Mouse (Mus musculus) intestine, postnatal 0 days (tissue): ENCODE measurements around the gene Tmem165. TPM values are rescaled to one million over a fixed set of nuclear protein-coding genes. Genes with fewer than 3 reads are reported as not detected.

Experiments used
- ATAC-seq: fragments of 200-750 bp; cut with Nextera tagmentation; 2 replicates; pipeline ENCODE4 v1.8.0; 2017; ENCODE audit warnings: mild to moderate bottlenecking, moderate TSS enrichment, moderate library complexity
- H3K27ac ChIP-seq: fragments of 300-500 bp; sonication (generic); 2 replicates; pipeline ENCODE4 v1.5.1; 2014; ENCODE audit warnings: mild to moderate bottlenecking, low read depth, low read length, moderate library complexity
- H3K27me3 ChIP-seq: fragments of 300-500 bp; sonication (generic); replicated peaks from 2 replicates; pipeline ENCODE4 v1.6.1; 2014; ENCODE audit warnings: low read length, mixed read lengths; ENCODE audit not compliant: control insufficient read depth, insufficient read depth
- H3K36me3 ChIP-seq: fragments of 300-500 bp; sonication (generic); 2 replicates; pipeline ENCODE4 v1.6.1; 2014; ENCODE audit warnings: mild to moderate bottlenecking, moderate library complexity; ENCODE audit not compliant: control insufficient read depth, insufficient read depth
- H3K4me1 ChIP-seq: fragments of 300-500 bp; sonication (generic); replicated peaks from 2 replicates; pipeline ENCODE4 v1.6.1; 2014; ENCODE audit warnings: antibody characterized with exemption, low read length, mixed read lengths; ENCODE audit not compliant: control insufficient read depth, insufficient read depth
- H3K4me2 ChIP-seq: fragments of 300-500 bp; sonication (generic); replicated peaks from 2 replicates; pipeline ENCODE4 v1.6.1; 2014; ENCODE audit warnings: low read depth, mild to moderate bottlenecking, moderate library complexity
- H3K4me3 ChIP-seq: fragments of 300-500 bp; sonication (generic); 2 replicates; pipeline ENCODE4 v1.5.1; 2014; ENCODE audit warnings: low read depth, low read length
- H3K9ac ChIP-seq: fragments of 300-500 bp; sonication (generic); 2 replicates; pipeline ENCODE4 v1.6.1; 2014; ENCODE audit warnings: mild to moderate bottlenecking, low read depth, low read length
- H3K9me3 ChIP-seq: fragments of 300-500 bp; sonication (generic); 2 replicates; pipeline ENCODE4 v1.6.1; 2016; ENCODE audit warnings: mixed run types; ENCODE audit not compliant: control insufficient read depth
- CTCF ChIP-seq: sonication (generic); IDR thresholded peaks from 2 replicates; pipeline ENCODE4 v1.5.1; 2016; ENCODE audit warnings: low read depth, mild to moderate bottlenecking, control low read depth, antibody characterized with exemption, moderate library complexity
- WGBS: fragments of 180-500 bp; shearing (Covaris S2); extraction: QIAGEN DNeasy Blood & Tissue Kit; methylation state at CpG from one replicate; pipeline ENCODE4 v1.1.7; 2014; 5-methylcytosine and 5-hydroxymethylcytosine counted together
- polyA plus RNA-seq: library from polyadenylated mRNA; unstranded; fragments of >200 nt; fragmentation: Nextera tagmentation; extraction: Ambion mirVana; gene quantifications from 2 replicates; pipeline ENCODE4 v1.2.1, GENCODE M21; 2015

The Tmem165 gene
- polyA plus RNA-seq, 1 experiment from 2014 or later: 75.9 TPM

DNA sequence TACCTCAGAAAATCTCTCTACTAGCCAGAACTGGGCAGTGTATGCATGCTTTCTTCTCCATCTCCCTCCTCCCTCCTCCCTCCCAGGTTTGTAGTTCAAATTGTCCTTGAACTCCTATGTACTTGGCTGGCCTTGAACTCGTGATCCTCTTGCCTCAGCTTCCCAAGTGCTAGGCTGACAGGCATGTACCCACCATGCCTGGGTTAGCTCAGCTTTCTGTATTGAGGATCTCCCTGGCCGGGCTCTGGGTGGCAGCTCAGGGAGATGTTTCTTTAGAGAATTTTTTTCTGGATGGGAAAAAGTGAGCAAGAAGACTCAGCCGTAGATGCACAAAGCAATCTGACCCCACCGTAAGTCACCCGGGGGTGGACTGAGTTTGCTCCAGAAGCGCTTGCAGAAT lies 30.7 kb upstream of the Tmem165 start:
- WGBS: 89% methylated on average over 6 of the region's 6 CpGs
- no peak for TF ChIP-seq CTCF
- Histone ChIP-seq H3K27me3 (no peaks in the 10 kb centered on the region), H3K27ac (no peak overlapping the region), H3K36me3 (peaks cover 45% of the 10 kb centered on the region), H3K4me3 (no peak overlapping the region), H3K9me3 (no peaks in the 10 kb centered on the region), H3K9ac (no peak overlapping the region), H3K4me2 (no peak overlapping the region), H3K4me1 (no peaks in the 10 kb centered on the region)
- no peak for ATAC-seq

DNA sequence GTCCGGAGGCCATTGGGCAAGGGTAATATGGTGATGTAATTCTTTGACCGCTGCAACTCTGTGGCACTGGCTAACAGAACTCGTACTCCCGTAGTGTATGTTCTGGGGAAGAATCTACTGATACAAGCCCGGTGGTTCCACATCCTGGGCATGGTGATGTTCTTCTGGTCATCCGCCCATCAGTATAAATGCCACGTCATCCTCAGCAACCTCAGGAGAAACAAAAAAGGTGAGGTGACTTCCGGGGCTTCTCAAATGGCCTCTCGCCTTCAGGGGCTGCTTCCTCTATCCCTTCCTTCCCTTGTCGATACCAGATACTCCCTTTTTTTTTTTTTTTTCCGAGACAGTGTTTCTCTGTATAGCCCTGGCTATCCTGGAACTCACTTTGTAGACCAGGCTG lies 30.2 kb upstream of the Tmem165 start:
- Histone ChIP-seq H3K9me3 (no peaks in the 10 kb centered on the region), H3K27ac (no peak overlapping the region), H3K4me1 (no peaks in the 10 kb centered on the region), H3K36me3 (peaks cover 45% of the 10 kb centered on the region), H3K4me3 (no peak overlapping the region), H3K27me3 (no peaks in the 10 kb centered on the region), H3K4me2 (no peak overlapping the region), H3K9ac (no peak overlapping the region)
- ATAC-seq: no peak
- 90% methylated on average over 11 of the region's 11 CpGs for WGBS
- TF ChIP-seq CTCF: no peak

DNA sequence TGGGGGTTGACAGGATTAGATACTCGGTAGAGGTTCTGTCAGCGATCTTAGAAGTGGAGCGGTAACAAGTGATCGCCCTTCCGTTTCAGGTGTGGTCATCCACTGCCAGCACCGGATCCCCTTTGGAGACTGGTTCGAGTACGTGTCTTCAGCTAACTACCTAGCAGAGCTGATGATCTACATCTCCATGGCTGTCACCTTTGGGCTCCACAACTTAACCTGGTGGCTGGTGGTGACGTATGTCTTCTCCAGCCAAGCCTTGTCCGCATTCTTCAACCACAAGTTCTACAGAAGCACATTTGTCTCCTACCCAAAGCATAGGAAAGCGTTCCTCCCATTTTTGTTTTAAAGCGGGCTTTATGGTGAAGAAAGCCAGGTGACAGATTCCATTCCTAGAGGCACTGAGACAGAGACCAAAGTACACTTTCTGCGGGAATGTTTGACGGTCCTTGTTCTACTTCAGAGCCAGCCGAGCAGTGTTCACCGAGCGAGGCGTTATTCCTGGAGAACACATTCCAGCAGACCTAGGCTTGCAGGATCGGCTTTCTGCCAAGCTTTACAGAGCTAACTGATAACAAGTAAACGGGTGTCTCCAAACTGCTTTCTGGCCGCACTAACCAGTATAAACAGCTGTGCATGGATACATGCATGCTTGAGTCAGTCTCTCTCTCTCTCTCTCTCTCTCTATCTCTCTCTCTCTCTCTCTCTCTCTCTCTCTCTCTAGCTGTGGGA lies 29.1 kb upstream of the Tmem165 start:
- no peaks in the 10 kb centered on the region for H3K4me1 ChIP-seq
- no peak overlapping the region for H3K4me3 ChIP-seq
- H3K4me2 ChIP-seq: peak overlapping the region; percentile 28; the same call in 1 of the 2 replicates
- no peak overlapping the region for H3K27ac ChIP-seq
- TF ChIP-seq CTCF: no peak
- ATAC-seq: peak; percentile 66
- no peaks in the 10 kb centered on the region for H3K9me3 ChIP-seq
- WGBS: 59% methylated on average over 21 of the region's 21 CpGs
- H3K9ac ChIP-seq: no peak overlapping the region
- H3K27me3 ChIP-seq: no peaks in the 10 kb centered on the region
- H3K36me3 ChIP-seq: peaks cover 45% of the 10 kb centered on the region

DNA sequence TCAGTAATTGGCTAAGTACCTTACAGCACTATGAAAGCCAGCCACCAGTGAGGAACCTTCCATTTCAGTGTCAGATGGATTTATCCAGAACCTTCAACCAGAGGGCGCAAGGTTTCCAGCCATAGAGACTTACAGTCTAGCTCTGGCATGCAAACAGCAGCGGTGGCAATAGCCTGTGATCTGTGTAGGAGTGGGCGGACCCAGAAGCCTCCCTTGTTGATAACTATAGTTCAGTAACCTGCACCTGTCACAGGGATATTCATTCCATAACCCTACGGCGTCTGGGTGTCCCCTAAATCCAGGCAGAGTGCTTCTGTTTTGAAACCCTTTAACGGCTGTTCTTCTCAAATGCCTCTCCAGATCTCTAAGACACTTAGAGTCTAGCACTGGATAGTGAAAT lies 24.1 kb upstream of the Tmem165 start:
- no peak overlapping the region for H3K27ac ChIP-seq
- no peak; the same call in 1 of the 2 replicates for ATAC-seq
- H3K4me2 ChIP-seq: no peak overlapping the region
- H3K9me3 ChIP-seq: no peaks in the 10 kb centered on the region
- no peaks in the 10 kb centered on the region for H3K4me1 ChIP-seq
- no peak overlapping the region for H3K4me3 ChIP-seq
- no peak overlapping the region for H3K9ac ChIP-seq
- WGBS: 59% methylated on average over 6 of the region's 6 CpGs
- peak; percentile 47 for TF ChIP-seq CTCF
- no peaks in the 10 kb centered on the region for H3K27me3 ChIP-seq
- peaks cover 10% of the 10 kb centered on the region; the same call in 1 of the 2 replicates for H3K36me3 ChIP-seq

DNA sequence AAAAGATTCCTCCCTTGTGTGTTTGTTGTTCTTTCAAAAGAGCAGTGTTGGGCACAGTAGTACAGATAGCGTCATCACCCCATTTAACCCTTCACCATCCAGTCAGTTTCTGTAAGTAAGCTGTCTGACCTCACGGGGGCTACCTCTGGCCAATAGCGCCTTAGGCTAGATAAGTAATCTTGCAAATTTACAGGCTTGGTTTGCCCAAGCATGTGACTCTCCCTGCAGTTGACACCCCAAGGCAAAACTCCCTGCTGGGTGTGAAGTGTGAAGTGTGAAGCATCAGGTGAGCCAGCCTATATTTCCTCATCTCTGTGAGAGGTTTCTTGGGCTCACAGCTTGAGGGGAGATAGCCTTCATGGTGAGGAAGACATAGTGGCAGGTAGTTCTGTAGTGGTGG lies 23.6 kb upstream of the Tmem165 start:
- ATAC-seq: no peak
- Histone ChIP-seq H3K27ac (no peak overlapping the region), H3K4me2 (no peak overlapping the region), H3K27me3 (no peaks in the 10 kb centered on the region), H3K9ac (no peak overlapping the region), H3K4me3 (no peak overlapping the region), H3K36me3 (peaks cover 9% of the 10 kb centered on the region; the same call in 1 of the 2 replicates), H3K9me3 (no peaks in the 10 kb centered on the region), H3K4me1 (no peaks in the 10 kb centered on the region)
- no peak for TF ChIP-seq CTCF
- 50% methylated on average over 3 of the region's 3 CpGs for WGBS

DNA sequence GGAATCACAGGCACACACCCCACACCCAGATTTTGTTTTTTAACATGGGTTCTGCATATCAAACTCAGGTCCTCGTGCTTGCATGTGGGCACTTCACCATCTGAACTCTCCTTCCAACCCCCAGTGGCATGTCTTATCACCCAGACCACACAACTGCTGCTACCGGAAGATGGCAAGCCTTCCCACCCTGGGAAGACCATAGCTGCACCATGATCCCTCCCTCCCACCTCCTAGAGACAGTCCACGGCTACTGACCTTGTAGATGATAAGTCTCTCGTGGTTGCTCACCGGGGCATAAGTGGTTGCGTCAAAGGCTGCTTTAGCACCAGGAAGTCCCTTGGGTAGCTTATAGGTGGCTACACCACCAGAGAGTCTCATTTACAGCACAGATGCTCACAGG lies 22.2 kb upstream of the Tmem165 start:
- Histone ChIP-seq H3K36me3 (peaks cover under 1% of the 10 kb centered on the region; the same call in 1 of the 2 replicates), H3K27ac (no peak overlapping the region), H3K4me2 (no peak overlapping the region), H3K4me1 (no peaks in the 10 kb centered on the region), H3K9ac (no peak overlapping the region), H3K9me3 (no peaks in the 10 kb centered on the region), H3K27me3 (no peaks in the 10 kb centered on the region), H3K4me3 (no peak overlapping the region)
- WGBS: 87% methylated on average over 6 of the region's 6 CpGs
- no peak for ATAC-seq
- TF ChIP-seq CTCF: no peak

DNA sequence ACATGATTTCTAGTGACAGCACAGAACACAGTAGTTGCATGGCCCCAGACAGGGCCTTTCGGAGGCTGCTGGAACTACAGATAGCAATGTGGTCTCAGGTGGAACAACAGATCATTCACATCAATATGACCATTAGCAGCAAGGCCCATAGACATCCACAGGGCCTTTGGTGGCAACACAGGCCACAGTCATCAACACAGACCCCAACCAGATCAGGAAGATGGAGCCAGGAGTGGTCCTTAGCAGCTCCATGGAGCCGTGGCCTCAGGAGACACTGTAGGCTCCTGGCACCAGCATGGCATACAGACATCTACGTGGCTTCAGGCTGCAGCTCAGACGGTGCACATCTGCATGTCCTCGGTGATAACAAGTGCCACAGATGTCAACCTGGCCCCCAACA lies 20.8 kb upstream of the Tmem165 start:
- H3K4me2 ChIP-seq: no peak overlapping the region
- H3K4me1 ChIP-seq: no peaks in the 10 kb centered on the region
- no peaks in the 10 kb centered on the region for H3K27me3 ChIP-seq
- TF ChIP-seq CTCF: no peak
- WGBS: 86% methylated on average over 5 of the region's 5 CpGs
- H3K4me3 ChIP-seq: no peak overlapping the region
- H3K27ac ChIP-seq: no peak overlapping the region
- no peaks in the 10 kb centered on the region for H3K36me3 ChIP-seq
- H3K9me3 ChIP-seq: no peaks in the 10 kb centered on the region
- no peak for ATAC-seq
- no peak overlapping the region for H3K9ac ChIP-seq
